Mouse (Mus musculus) layer of hippocampus, adult 2 months (tissue): ENCODE results near the gene Lilrb4a. TPM values are rescaled to one million over a fixed set of nuclear protein-coding genes. Genes with fewer than 3 reads are reported as not detected.
"Not testable (repeated sequence)": the region's sequence is repeated elsewhere in the genome, so short reads cannot be mapped to it uniquely, and the experiment has no call there.

Experiments used
- DNase-seq, 2 experiments: peaks; one replicate each; pipeline ENCODE4 v3.0.0; 2022; ENCODE audit warnings: low spot score in 2 of 2
- H3K27ac ChIP-seq: fragments of 200-600 bp; 2 replicates; pipeline ENCODE4 v1.8.1; 2022
- H3K4me3 ChIP-seq: fragments of 200-600 bp; 2 replicates; pipeline ENCODE4 v1.8.1; 2022; ENCODE audit warnings: mild to moderate bottlenecking
- CTCF ChIP-seq: fragments of 200-600 bp; conservative IDR thresholded peaks from 2 replicates; pipeline ENCODE4 v1.8.1; 2022; ENCODE audit warnings: antibody characterized with exemption, mild to moderate bottlenecking, moderate library complexity
- long read RNA-seq, 2 experiments: library from polyadenylated mRNA; stranded (forward); transcript quantifications; one replicate each; pipeline ENCODE4 v2.0.0; 2021; ENCODE audit warnings: borderline mapping rate in 2 of 2
- total RNA-seq, 2 experiments: library from RNA; stranded (reverse); gene quantifications; 2 replicates each; pipeline ENCODE4 v1.2.3; 2021

The Lilrb4a gene
- under 1 TPM in 1 of 2 experiments, not detected in 1; 0.15 TPM for total RNA-seq
- long read RNA-seq, experiment 1, partial matches to known transcripts, result 0 of 1 reads
- long read RNA-seq, experiment 1, other reads (novel, unspliced or antisense), result 0 of 1 reads
- long read RNA-seq, experiment 2, result 0 reads

DNA sequence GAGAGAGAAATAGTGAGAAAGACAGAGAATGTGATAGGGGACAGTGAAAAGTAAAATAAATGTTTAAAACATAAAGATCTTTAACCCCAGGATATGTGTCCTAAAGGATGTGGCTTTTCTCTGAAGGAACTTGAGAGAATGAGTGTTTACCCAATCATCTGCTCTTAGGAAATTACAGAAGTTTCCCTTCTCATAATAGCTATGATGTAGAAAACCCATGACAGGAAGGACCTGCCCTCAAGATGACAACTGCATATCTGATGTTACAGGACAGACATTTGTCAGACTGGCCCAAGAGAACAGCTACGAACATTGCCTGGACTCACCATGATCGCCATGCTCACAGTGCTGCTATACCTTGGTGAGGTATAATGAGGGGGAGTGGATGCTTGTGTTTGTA lies at the start of gene Lilrb4a:
TSS of gene Lilrb4a (plus strand) at position 266 of the 400 bp plus-strand sequence.
- H3K27ac ChIP-seq, H3K4me3 ChIP-seq, DNase-seq: not testable (repeated sequence)

- Histone ChIP-seq H3K4me3 (no peak overlapping the region), H3K27ac (no peak overlapping the region)
- TF ChIP-seq CTCF, result no peak
Measured at GRCm38 (mm10) chr10:51451610-51452009, 39.1 kb upstream of the Lilrb4a start.

DNA sequence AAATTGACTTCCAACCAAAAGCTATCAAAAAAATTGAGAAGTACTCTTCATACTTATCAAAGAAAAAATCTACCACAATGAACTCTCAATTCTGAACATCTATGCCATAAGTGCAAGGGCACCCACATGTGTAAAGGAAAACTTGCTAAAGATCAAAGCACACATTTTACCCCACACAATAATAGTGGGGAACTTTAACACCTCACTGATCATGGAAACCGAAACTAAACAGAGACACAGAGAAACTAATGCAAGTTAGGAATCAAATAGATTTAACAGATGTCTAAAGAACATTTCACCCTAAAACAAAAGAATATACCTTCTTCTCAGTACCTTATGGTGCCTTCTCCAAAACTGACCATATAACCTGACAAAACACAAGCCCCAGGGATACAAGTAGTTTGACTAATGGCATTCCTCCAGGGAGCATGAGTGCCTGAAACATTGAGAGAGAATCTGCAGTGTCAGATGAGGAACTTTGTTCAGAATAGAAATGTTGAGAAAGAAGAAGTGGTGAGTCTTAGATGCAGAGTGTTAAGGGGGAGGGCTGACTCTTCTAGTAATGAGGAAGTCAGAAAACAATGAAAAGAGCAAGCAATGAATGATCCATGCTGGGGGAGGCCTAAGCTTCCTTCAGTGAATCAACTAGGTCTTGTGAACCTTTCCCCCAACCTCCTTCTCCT lies 37.0 kb upstream of the Lilrb4a start:
- 0 out of 2 replicates have a peak overlapping the region, but pooled peaks have one; percentile 23 for H3K27ac ChIP-seq
- H3K4me3 ChIP-seq, result no peak overlapping the region
- DNase-seq, result peak in 1 of 2 experiments; percentile 1
- TF ChIP-seq CTCF, result no peak

More at GRCm38 (mm10) chr10:51451610-51452009, 39.1 kb upstream of the Lilrb4a start:
- no peak for DNase-seq

GRCm38 (mm10) chr10:51454365-51454764 lies 36.4 kb upstream of the Lilrb4a start:
- DNase-seq, result no peak
- TF ChIP-seq CTCF, result no peak
- Histone ChIP-seq H3K4me3 (no peak overlapping the region), H3K27ac (0 out of 2 replicates have a peak overlapping the region, but pooled peaks have one; percentile 14)

GRCm38 (mm10) chr10:51455762-51456161 lies 35.0 kb upstream of the Lilrb4a start:
- no peak for DNase-seq
- no peak overlapping the region for H3K27ac ChIP-seq
- TF ChIP-seq CTCF, result no peak

DNA sequence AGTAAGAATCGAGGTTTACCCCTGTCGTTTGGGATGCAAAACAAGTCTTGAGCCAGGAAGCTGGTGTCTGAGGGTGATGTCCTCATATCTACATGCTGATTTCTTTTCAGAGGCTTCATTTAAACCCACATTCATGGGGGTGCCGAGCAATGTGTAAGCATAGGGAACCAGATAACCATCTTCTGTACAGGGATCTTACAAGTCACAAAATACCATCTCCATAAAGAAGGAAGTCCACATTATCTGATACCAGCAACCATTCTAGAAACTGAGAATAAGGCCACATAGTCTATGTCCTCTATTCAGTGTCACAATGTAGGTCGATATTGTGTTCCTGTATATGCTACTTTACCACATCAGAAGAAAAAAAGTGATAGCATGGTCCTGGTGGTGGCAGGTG lies 34.4 kb upstream of the Lilrb4a start:
- H3K4me3 ChIP-seq, result no peak overlapping the region
- TF ChIP-seq CTCF, result no peak
- no peak overlapping the region for H3K27ac ChIP-seq
- no peak for DNase-seq

More at GRCm38 (mm10) chr10:51455762-51456161, 35.0 kb upstream of the Lilrb4a start:
- H3K4me3 ChIP-seq, result no peak overlapping the region

GRCm38 (mm10) chr10:51463800-51464199 lies 27.0 kb upstream of the Lilrb4a start:
- H3K4me3 ChIP-seq, H3K27ac ChIP-seq, DNase-seq: not testable (repeated sequence)

DNA sequence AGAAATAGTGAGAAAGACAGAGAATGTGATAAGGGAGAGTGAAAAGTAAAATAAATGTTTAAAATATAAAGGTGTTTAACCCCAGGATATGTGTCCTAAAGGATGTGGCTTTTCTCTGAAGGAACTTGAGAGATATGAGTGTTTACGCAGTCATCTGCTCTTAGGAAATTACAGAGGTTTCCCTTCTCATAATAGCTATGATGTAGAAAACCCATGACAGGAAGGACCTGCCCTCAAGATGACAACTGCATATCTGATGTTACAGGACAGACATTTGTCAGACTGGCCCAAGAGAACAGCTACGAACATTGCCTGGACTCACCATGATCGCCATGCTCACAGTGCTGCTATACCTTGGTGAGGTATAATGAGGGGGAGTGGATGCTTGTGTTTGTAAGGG lies 10.4 kb upstream of the Lilrb4a start, which contains the start of the genes Gm49339 and Lilr4b:
TSS of gene Gm49339 (plus strand) at position 216 of the 400 bp plus-strand sequence.
TSS of gene Lilr4b (plus strand) at position 236 of the 400 bp plus-strand sequence.
- DNase-seq, H3K4me3 ChIP-seq: not testable (repeated sequence)

GRCm38 (mm10) chr10:51520021-51520420 lies 29.3 kb downstream of the Lilrb4a start:
- no peak overlapping the region for H3K4me3 ChIP-seq
- H3K27ac ChIP-seq, result no peak overlapping the region
- no peak for DNase-seq
- TF ChIP-seq CTCF, result no peak

More for the DNA sequence above, 10.4 kb upstream of the Lilrb4a start, which contains the start of the genes Gm49339 and Lilr4b:
- H3K27ac ChIP-seq, result not testable (repeated sequence)

DNA sequence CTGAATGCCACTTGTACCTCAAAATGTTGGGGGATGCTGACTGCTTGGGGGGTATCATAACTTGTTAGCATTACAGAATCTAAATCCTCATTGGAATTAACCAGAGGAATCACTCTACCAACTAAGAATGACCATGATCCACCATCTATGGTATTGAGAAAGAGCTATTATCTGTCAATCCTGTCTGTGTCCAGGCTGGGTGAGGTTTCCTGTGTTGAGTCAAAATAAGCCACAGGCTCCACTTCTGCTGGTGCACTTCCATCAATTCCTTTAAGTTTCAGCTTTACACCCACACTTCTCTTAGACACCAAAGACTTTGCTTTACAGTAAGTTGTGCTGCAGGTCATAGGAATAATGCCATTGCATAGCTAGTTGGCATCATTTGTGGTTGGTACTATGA lies 30.7 kb downstream of the Lilrb4a start:
- DNase-seq, result no peak
- TF ChIP-seq CTCF, result no peak

GRCm38 (mm10) chr10:51526090-51526489 lies 35.3 kb downstream of the Lilrb4a start:
- TF ChIP-seq CTCF, result no peak
- no peak overlapping the region for H3K4me3 ChIP-seq
- H3K27ac ChIP-seq, result no peak overlapping the region
- no peak for DNase-seq

More for the DNA sequence above, 30.7 kb downstream of the Lilrb4a start:
- Histone ChIP-seq H3K4me3 (no peak overlapping the region), H3K27ac (no peak overlapping the region)

DNA sequence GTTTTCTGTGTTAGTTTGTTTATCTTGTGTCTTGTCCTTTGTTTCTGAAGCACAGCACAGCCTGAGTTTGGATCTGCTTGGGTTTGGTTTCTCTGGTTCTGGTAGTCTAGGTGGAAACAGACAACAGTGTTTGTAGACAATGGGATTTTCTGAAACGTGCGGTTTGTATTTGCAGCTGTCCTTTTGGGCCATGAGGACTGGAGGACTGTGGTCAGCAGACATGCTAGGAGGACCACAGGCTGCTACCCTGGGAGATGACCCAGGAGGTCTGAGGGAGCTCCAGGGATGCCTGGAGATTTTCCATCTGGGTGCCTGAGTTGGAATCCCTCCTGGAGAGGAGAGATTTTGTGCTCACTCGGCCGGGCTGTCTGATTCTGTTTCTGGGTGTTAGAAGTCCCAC lies 35.9 kb downstream of the Lilrb4a start:
- Histone ChIP-seq H3K27ac (no peak overlapping the region), H3K4me3 (no peak overlapping the region)
- TF ChIP-seq CTCF, result no peak
- DNase-seq, result no peak

GRCm38 (mm10) chr10:51528840-51529434 lies 38.2 kb downstream of the Lilrb4a start:
- Histone ChIP-seq H3K4me3 (no peak overlapping the region), H3K27ac (no peak overlapping the region)
- TF ChIP-seq CTCF, result no peak
- no peak for DNase-seq
